Mouse (Mus musculus) intestine, embryonic 16.5 days (tissue): Measurements from ENCODE around the gene Ino80. TPM values are rescaled to one million over a fixed set of nuclear protein-coding genes. Genes with fewer than 3 reads are reported as not detected.

ENCODE experiments used
- ATAC-seq: fragments of 200-750 bp; cut with Nextera tagmentation; 2 replicates; pipeline ENCODE4 v1.8.0; 2017; ENCODE audit warnings: moderate TSS enrichment, moderate library complexity
- H3K27ac ChIP-seq: fragments of 300-500 bp; sonication (generic); 2 replicates; pipeline ENCODE4 v1.5.1; 2014; ENCODE audit warnings: mild to moderate bottlenecking, low read length
- H3K27me3 ChIP-seq: fragments of 300-500 bp; sonication (generic); replicated peaks from 2 replicates; pipeline ENCODE4 v1.6.1; 2014; ENCODE audit warnings: low read length, control low read depth, mixed read lengths; ENCODE audit not compliant: control insufficient read depth, insufficient read depth
- H3K36me3 ChIP-seq: fragments of 300-500 bp; sonication (generic); 2 replicates; pipeline ENCODE4 v1.6.1; 2014; ENCODE audit warnings: low read length, control low read depth; ENCODE audit not compliant: control insufficient read depth, insufficient read depth
- H3K4me1 ChIP-seq: fragments of 300-500 bp; sonication (generic); 2 replicates; pipeline ENCODE4 v1.6.1; 2014; ENCODE audit warnings: low read length, control low read depth, mixed read lengths; ENCODE audit not compliant: control insufficient read depth, insufficient read depth
- H3K4me2 ChIP-seq: fragments of 300-500 bp; sonication (generic); 2 replicates; pipeline ENCODE4 v1.6.1; 2014; ENCODE audit warnings: low read depth, low read length, control low read depth
- H3K4me3 ChIP-seq: fragments of 300-500 bp; sonication (generic); 2 replicates; pipeline ENCODE4 v1.5.1; 2014; ENCODE audit warnings: mild to moderate bottlenecking, low read length
- H3K9ac ChIP-seq: fragments of 300-500 bp; sonication (generic); 2 replicates; pipeline ENCODE4 v1.6.1; 2014; ENCODE audit warnings: low read depth, low read length
- H3K9me3 ChIP-seq: fragments of 300-500 bp; sonication (generic); 2 replicates; pipeline ENCODE4 v1.6.1; 2016; ENCODE audit warnings: low read length, control low read depth; ENCODE audit not compliant: control insufficient read depth
- WGBS: fragments of 180-500 bp; shearing (Covaris S2); extraction: QIAGEN DNeasy Blood & Tissue Kit; methylation state at CpG from one replicate; pipeline ENCODE4 v1.1.7; 2014; 5-methylcytosine and 5-hydroxymethylcytosine counted together
- polyA plus RNA-seq: library from polyadenylated mRNA; unstranded; fragments of >200 nt; fragmentation: Nextera tagmentation; extraction: Ambion mirVana; gene quantifications from 2 replicates; pipeline ENCODE4 v1.2.1, GENCODE M21; 2015

Gene Ino80
- polyA plus RNA-seq, 1 experiment from 2014 or later = 3.4 TPM

DNA sequence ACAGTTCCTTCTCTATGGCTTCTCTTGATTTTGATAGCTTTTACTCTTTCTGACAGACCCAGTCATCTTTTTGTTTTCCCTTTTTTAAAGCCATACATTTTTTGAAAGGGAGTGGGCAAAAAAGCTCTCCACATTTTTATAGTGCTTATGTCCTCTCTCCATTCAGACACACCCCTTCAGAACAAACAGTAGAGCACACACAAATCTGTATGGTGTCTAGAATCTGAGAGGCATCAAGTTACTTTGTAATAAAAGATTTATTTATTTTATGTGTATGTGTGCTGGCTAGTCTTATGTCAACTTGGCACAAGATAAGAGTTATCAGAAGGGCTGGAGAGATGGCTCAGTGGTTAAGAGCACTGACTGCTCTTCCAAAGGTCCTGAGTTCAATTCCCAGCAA lies 68.8 kb downstream of the Ino80 start:
- no peak for ATAC-seq
- Histone ChIP-seq H3K4me3 (no peak overlapping the region), H3K27me3 (no peaks in the 10 kb centered on the region), H3K9me3 (no peaks in the 10 kb centered on the region), H3K9ac (no peak overlapping the region), H3K27ac (peak overlapping the region; percentile 42; the same call in 1 of the 2 replicates), H3K36me3 (peaks cover 4% of the 10 kb centered on the region), H3K4me1 (no peaks in the 10 kb centered on the region), H3K4me2 (no peak overlapping the region)

DNA sequence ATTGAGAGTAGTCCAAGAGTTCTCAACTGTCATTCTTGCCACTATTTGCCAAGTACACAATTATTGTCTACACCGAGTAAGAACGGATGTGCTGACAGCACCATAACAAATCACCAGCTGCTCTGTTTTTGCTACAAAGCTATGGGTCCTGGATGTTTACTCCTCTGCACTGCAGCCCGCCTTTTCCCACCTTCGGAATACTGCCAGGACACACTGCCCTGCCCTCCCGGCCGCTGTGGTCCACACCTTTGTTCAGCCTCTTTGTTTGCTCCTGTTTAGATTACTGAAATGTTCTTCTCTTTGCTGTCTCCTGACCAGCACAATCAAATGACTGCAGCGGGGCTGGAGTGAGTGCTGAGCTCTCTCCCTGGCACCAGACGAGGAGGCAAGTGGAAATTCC lies 69.2 kb downstream of the Ino80 start:
- Histone ChIP-seq H3K4me1 (no peaks in the 10 kb centered on the region), H3K4me3 (no peak overlapping the region), H3K36me3 (peaks cover 4% of the 10 kb centered on the region), H3K27ac (peak overlapping the region; percentile 42; the same call in 1 of the 2 replicates), H3K9ac (no peak overlapping the region), H3K4me2 (no peak overlapping the region), H3K27me3 (no peaks in the 10 kb centered on the region), H3K9me3 (no peaks in the 10 kb centered on the region)
- WGBS = 39% methylated on average over 8 of the region's 8 CpGs
- no peak for ATAC-seq

- Histone ChIP-seq H3K9ac (no peak overlapping the region), H3K9me3 (no peaks in the 10 kb centered on the region), H3K4me1 (no peaks in the 10 kb centered on the region), H3K4me2 (no peak overlapping the region), H3K27me3 (no peaks in the 10 kb centered on the region), H3K27ac (peak overlapping the region; percentile 62), H3K4me3 (no peak overlapping the region), H3K36me3 (no peaks in the 10 kb centered on the region)
- ATAC-seq = peak; percentile 84
Measured at GRCm38 (mm10) chr2:119399313-119399712, 78.2 kb downstream of the Ino80 start.

DNA sequence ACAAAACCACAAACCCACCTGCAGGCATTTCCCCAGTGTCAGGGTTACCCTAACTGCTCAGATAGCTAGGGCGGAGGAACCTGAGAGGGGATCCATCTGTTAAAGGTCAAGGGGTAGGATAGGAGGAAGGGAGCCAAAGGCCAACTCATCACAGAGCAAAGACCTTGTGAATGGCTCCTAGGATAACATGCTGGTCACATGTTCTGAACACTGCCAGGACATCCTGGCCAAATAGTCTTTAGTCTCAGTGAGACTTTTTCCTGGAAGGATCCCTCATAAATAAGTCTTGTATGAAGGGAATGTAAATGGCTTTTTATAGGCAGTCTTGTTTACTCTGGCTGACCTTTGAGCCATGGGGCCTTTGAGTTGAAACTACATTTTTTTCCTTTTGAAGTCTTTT lies 78.8 kb downstream of the Ino80 start:
- no peak overlapping the region for H3K9ac ChIP-seq
- peak; percentile 91 for ATAC-seq
- H3K4me1 ChIP-seq = no peaks in the 10 kb centered on the region
- no peaks in the 10 kb centered on the region for H3K9me3 ChIP-seq
- no peak overlapping the region for H3K4me3 ChIP-seq
- H3K27ac ChIP-seq = peak overlapping the region; percentile 74
- H3K36me3 ChIP-seq = no peaks in the 10 kb centered on the region
- H3K4me2 ChIP-seq = no peak overlapping the region
- H3K27me3 ChIP-seq = no peaks in the 10 kb centered on the region
- WGBS = 77% methylated on average over 1 of the region's 1 CpGs

GRCm38 (mm10) chr2:119398252-119398651 lies 79.2 kb downstream of the Ino80 start:
- no peak overlapping the region for H3K4me3 ChIP-seq
- H3K27me3 ChIP-seq = no peaks in the 10 kb centered on the region
- ATAC-seq = peak; percentile 62
- H3K27ac ChIP-seq = peak overlapping the region; percentile 74
- H3K4me1 ChIP-seq = no peaks in the 10 kb centered on the region
- no peak overlapping the region for H3K9ac ChIP-seq
- no peaks in the 10 kb centered on the region for H3K36me3 ChIP-seq
- no peaks in the 10 kb centered on the region for H3K9me3 ChIP-seq
- WGBS = 72% methylated on average over 5 of the region's 5 CpGs
- no peak overlapping the region for H3K4me2 ChIP-seq

- WGBS = 95% methylated on average over 4 of the region's 4 CpGs
- no peak overlapping the region for H3K4me2 ChIP-seq
- no peaks in the 10 kb centered on the region for H3K27me3 ChIP-seq
- H3K9me3 ChIP-seq = no peaks in the 10 kb centered on the region
- H3K27ac ChIP-seq = no peak overlapping the region
- H3K36me3 ChIP-seq = peaks cover 9% of the 10 kb centered on the region
- no peak for ATAC-seq
- no peak overlapping the region for H3K4me3 ChIP-seq
- no peak overlapping the region for H3K9ac ChIP-seq
- H3K4me1 ChIP-seq = no peaks in the 10 kb centered on the region
Measured at GRCm38 (mm10) chr2:119389992-119390391, 87.5 kb downstream of the Ino80 start.

- Histone ChIP-seq H3K27me3 (no peaks in the 10 kb centered on the region), H3K27ac (no peak overlapping the region), H3K4me3 (no peak overlapping the region), H3K9ac (no peak overlapping the region), H3K36me3 (peaks cover 9% of the 10 kb centered on the region), H3K4me2 (no peak overlapping the region), H3K9me3 (no peaks in the 10 kb centered on the region), H3K4me1 (no peaks in the 10 kb centered on the region)
- WGBS = 88% methylated on average over 1 of the region's 1 CpGs
- ATAC-seq = no peak
Measured at GRCm38 (mm10) chr2:119388266-119388665, 89.2 kb downstream of the Ino80 start.

GRCm38 (mm10) chr2:119379455-119379854 lies 98.0 kb downstream of the Ino80 start:
- ATAC-seq = no peak
- no peak overlapping the region for H3K4me3 ChIP-seq
- no peaks in the 10 kb centered on the region for H3K9me3 ChIP-seq
- H3K4me2 ChIP-seq = no peak overlapping the region
- no peak overlapping the region for H3K27ac ChIP-seq
- no peaks in the 10 kb centered on the region for H3K4me1 ChIP-seq
- H3K27me3 ChIP-seq = no peaks in the 10 kb centered on the region
- no peak overlapping the region for H3K9ac ChIP-seq
- peaks cover 35% of the 10 kb centered on the region for H3K36me3 ChIP-seq
- WGBS = 94% methylated on average over 3 of the region's 3 CpGs

GRCm38 (mm10) chr2:119377826-119378225 lies 99.7 kb downstream of the Ino80 start:
- H3K9me3 ChIP-seq = no peaks in the 10 kb centered on the region
- H3K4me3 ChIP-seq = no peak overlapping the region
- no peaks in the 10 kb centered on the region for H3K4me1 ChIP-seq
- H3K9ac ChIP-seq = no peak overlapping the region
- no peak overlapping the region for H3K27ac ChIP-seq
- 79% methylated on average over 3 of the region's 3 CpGs for WGBS
- H3K27me3 ChIP-seq = no peaks in the 10 kb centered on the region
- ATAC-seq = no peak
- H3K36me3 ChIP-seq = peaks cover 44% of the 10 kb centered on the region
- H3K4me2 ChIP-seq = no peak overlapping the region

- no peak overlapping the region for H3K27ac ChIP-seq
Measured at GRCm38 (mm10) chr2:119377286-119377685, 100.2 kb downstream of the Ino80 start.

More at GRCm38 (mm10) chr2:119377286-119377685, 100.2 kb downstream of the Ino80 start:
- H3K4me2 ChIP-seq = no peak overlapping the region
- 78% methylated on average over 9 of the region's 9 CpGs for WGBS
- H3K9me3 ChIP-seq = no peaks in the 10 kb centered on the region
- ATAC-seq = no peak
- no peak overlapping the region for H3K4me3 ChIP-seq
- H3K4me1 ChIP-seq = no peaks in the 10 kb centered on the region
- H3K36me3 ChIP-seq = peaks cover 45% of the 10 kb centered on the region
- H3K9ac ChIP-seq = no peak overlapping the region
- no peaks in the 10 kb centered on the region for H3K27me3 ChIP-seq
